Mouse (Mus musculus): Measurements from ENCODE around the gene Gm43738. TPM values are rescaled to one million over a fixed set of nuclear protein-coding genes. Genes with fewer than 3 reads are reported as not detected.
A peak's percentile ranks its signal among the peaks of the same experiment; 100 is the strongest.

Gm43738 gene
- polyA plus RNA-seq, 1 experiment from 2014 or later: not detected

- Histone ChIP-seq H3K9ac (replicated peaks) (no peak overlapping the region), H3K27ac (replicated peaks) (no peak overlapping the region), H3K9me3 (no peaks in the 10 kb centered on the region), H3K4me2 (replicated peaks) (no peak overlapping the region), H3K4me1 (peaks cover 7% of the 10 kb centered on the region; the same call in 1 of the 2 replicates), H3K36me3 (no peaks in the 10 kb centered on the region), H3K27me3 (peaks cover 15% of the 10 kb centered on the region), H3K4me3 (no peak overlapping the region)
- no peak for ATAC-seq (ENCODE audit: low FRiP score, low read depth)
- WGBS: 90% methylated on average over 3 of the region's 3 CpGs
Observed at GRCm38 (mm10) chr3:89129908-89130307, 29.0 kb upstream of the Gm43738 start.

- Histone ChIP-seq H3K4me2 (replicated peaks) (no peak overlapping the region), H3K4me3 (no peak overlapping the region), H3K27ac (replicated peaks) (no peak overlapping the region), H3K9ac (replicated peaks) (no peak overlapping the region), H3K4me1 (no peaks in the 10 kb centered on the region), H3K36me3 (no peaks in the 10 kb centered on the region), H3K27me3 (no peaks in the 10 kb centered on the region), H3K9me3 (no peaks in the 10 kb centered on the region)
- WGBS: 89% methylated on average over 3 of the region's 3 CpGs
- no peak for ATAC-seq (ENCODE audit: low FRiP score, low read depth)
Observed at GRCm38 (mm10) chr3:89125981-89126380, 25.1 kb upstream of the Gm43738 start.

GRCm38 (mm10) chr3:89124241-89124640 lies 23.3 kb upstream of the Gm43738 start:
- ATAC-seq (ENCODE audit: low FRiP score, low read depth): no peak
- WGBS: 84% methylated on average over 3 of the region's 3 CpGs
- Histone ChIP-seq H3K4me1 (no peaks in the 10 kb centered on the region), H3K9me3 (no peaks in the 10 kb centered on the region), H3K9ac (replicated peaks) (no peak overlapping the region), H3K4me2 (replicated peaks) (no peak overlapping the region), H3K27ac (replicated peaks) (no peak overlapping the region), H3K27me3 (no peaks in the 10 kb centered on the region), H3K4me3 (no peak overlapping the region), H3K36me3 (no peaks in the 10 kb centered on the region)

GRCm38 (mm10) chr3:89123313-89123712 lies 22.4 kb upstream of the Gm43738 start:
- WGBS: 82% methylated on average over 2 of the region's 2 CpGs
- no peaks in the 10 kb centered on the region for H3K27me3 ChIP-seq
- ATAC-seq (ENCODE audit: low FRiP score, low read depth): no peak
- no peak overlapping the region for H3K27ac ChIP-seq (replicated peaks)
- H3K9me3 ChIP-seq: no peaks in the 10 kb centered on the region
- no peaks in the 10 kb centered on the region for H3K4me1 ChIP-seq
- H3K36me3 ChIP-seq: no peaks in the 10 kb centered on the region
- no peak overlapping the region for H3K9ac ChIP-seq (replicated peaks)
- no peak overlapping the region for H3K4me2 ChIP-seq (replicated peaks)
- no peak overlapping the region for H3K4me3 ChIP-seq

- Histone ChIP-seq H3K4me1 (no peaks in the 10 kb centered on the region), H3K27me3 (no peaks in the 10 kb centered on the region), H3K9me3 (no peaks in the 10 kb centered on the region), H3K27ac (replicated peaks) (no peak overlapping the region), H3K4me2 (replicated peaks) (no peak overlapping the region), H3K9ac (replicated peaks) (no peak overlapping the region), H3K36me3 (no peaks in the 10 kb centered on the region), H3K4me3 (no peak overlapping the region)
- 22% methylated on average over 2 of the region's 2 CpGs for WGBS
- ATAC-seq (ENCODE audit: low FRiP score, low read depth): no peak
Observed at GRCm38 (mm10) chr3:89115522-89115921, 14.6 kb upstream of the Gm43738 start.

- H3K27ac ChIP-seq (replicated peaks): no peak overlapping the region
- ATAC-seq (ENCODE audit: low FRiP score, low read depth): no peak
- H3K4me2 ChIP-seq (replicated peaks): no peak overlapping the region
- H3K36me3 ChIP-seq: no peaks in the 10 kb centered on the region
- H3K9me3 ChIP-seq: no peaks in the 10 kb centered on the region
- 94% methylated on average over 4 of the region's 4 CpGs for WGBS
- no peak overlapping the region for H3K4me3 ChIP-seq
- no peaks in the 10 kb centered on the region for H3K27me3 ChIP-seq
- no peak overlapping the region for H3K9ac ChIP-seq (replicated peaks)
- no peaks in the 10 kb centered on the region for H3K4me1 ChIP-seq
Observed at GRCm38 (mm10) chr3:89113058-89113457, 12.2 kb upstream of the Gm43738 start.

- H3K4me3 ChIP-seq: no peak overlapping the region
- no peak overlapping the region for H3K9ac ChIP-seq (replicated peaks)
- no peaks in the 10 kb centered on the region for H3K9me3 ChIP-seq
- ATAC-seq (ENCODE audit: low FRiP score, low read depth): no peak
- no peaks in the 10 kb centered on the region for H3K36me3 ChIP-seq
- no peaks in the 10 kb centered on the region for H3K27me3 ChIP-seq
- H3K4me1 ChIP-seq: no peaks in the 10 kb centered on the region
- WGBS: 65% methylated on average over 1 of the region's 1 CpGs
- no peak overlapping the region for H3K27ac ChIP-seq (replicated peaks)
- H3K4me2 ChIP-seq (replicated peaks): no peak overlapping the region
Observed at GRCm38 (mm10) chr3:89108146-89108545, 7.2 kb upstream of the Gm43738 start.

GRCm38 (mm10) chr3:89107545-89107944 lies 6.6 kb upstream of the Gm43738 start:
- H3K4me1 ChIP-seq: peaks cover 2% of the 10 kb centered on the region; the same call in 1 of the 2 replicates
- WGBS: 70% methylated on average over 3 of the region's 3 CpGs
- ATAC-seq (ENCODE audit: low FRiP score, low read depth): no peak
- no peak overlapping the region for H3K9ac ChIP-seq (replicated peaks)
- H3K4me3 ChIP-seq: no peak overlapping the region
- H3K36me3 ChIP-seq: no peaks in the 10 kb centered on the region
- no peaks in the 10 kb centered on the region for H3K9me3 ChIP-seq
- H3K4me2 ChIP-seq (replicated peaks): no peak overlapping the region
- no peaks in the 10 kb centered on the region for H3K27me3 ChIP-seq
- H3K27ac ChIP-seq (replicated peaks): no peak overlapping the region

GRCm38 (mm10) chr3:89106881-89107280 lies 6.0 kb upstream of the Gm43738 start:
- H3K27me3 ChIP-seq: no peaks in the 10 kb centered on the region
- H3K27ac ChIP-seq (replicated peaks): no peak overlapping the region
- peaks cover 5% of the 10 kb centered on the region; the same call in 1 of the 2 replicates for H3K4me1 ChIP-seq
- no peak for ATAC-seq (ENCODE audit: low FRiP score, low read depth)
- H3K4me3 ChIP-seq: no peak overlapping the region
- H3K36me3 ChIP-seq: no peaks in the 10 kb centered on the region
- no peak overlapping the region for H3K9ac ChIP-seq (replicated peaks)
- H3K9me3 ChIP-seq: no peaks in the 10 kb centered on the region
- no peak overlapping the region for H3K4me2 ChIP-seq (replicated peaks)

- Histone ChIP-seq H3K36me3 (peaks cover 13% of the 10 kb centered on the region), H3K27me3 (no peaks in the 10 kb centered on the region), H3K4me3 (no peak overlapping the region), H3K4me1 (peaks cover 27% of the 10 kb centered on the region), H3K9ac (replicated peaks) (no peak overlapping the region), H3K9me3 (no peaks in the 10 kb centered on the region), H3K27ac (replicated peaks) (no peak overlapping the region), H3K4me2 (replicated peaks) (no peak overlapping the region)
- ATAC-seq (ENCODE audit: low FRiP score, low read depth): no peak
- whole genome bisulfite sequencing: 81% methylated on average over 4 of the region's 4 CpGs
Observed at GRCm38 (mm10) chr3:89103291-89103595, 2.3 kb upstream of the Gm43738 start.

GRCm38 (mm10) chr3:89102495-89103290 lies 1.8 kb upstream of the Gm43738 start:
- peak overlapping the region; percentile 82 for H3K4me3 ChIP-seq

GRCm38 (mm10) chr3:89101812-89102494 lies 1.1 kb upstream of the Gm43738 start, which contains the start of gene Fdps:
Gene Fdps, minus strand, starts transcription at chr3:89101959.
- Histone ChIP-seq H3K9me3 (no peaks in the 10 kb centered on the region), H3K4me1 (peaks cover 27% of the 10 kb centered on the region), H3K9ac (replicated peaks) (peak within 1 kb of the TSS; percentile 74), H3K4me2 (replicated peaks) (peak within 1 kb of the TSS; percentile 70), H3K27me3 (no peaks in the 10 kb centered on the region), H3K4me3 (peak within 1 kb of the TSS; percentile 82), H3K27ac (replicated peaks) (peak within 1 kb of the TSS; percentile 73), H3K36me3 (peaks cover 25% of the 10 kb centered on the region)
- ATAC-seq (ENCODE audit: low FRiP score, low read depth): peak; percentile 100
- under 1% methylated on average over 26 of the region's 26 CpGs for WGBS

More at GRCm38 (mm10) chr3:89102495-89103290, 1.8 kb upstream of the Gm43738 start:
- no peak overlapping the region for H3K9ac ChIP-seq (replicated peaks)
- H3K9me3 ChIP-seq: no peaks in the 10 kb centered on the region
- no peak for ATAC-seq (ENCODE audit: low FRiP score, low read depth)
- peak overlapping the region; percentile 70 for H3K4me2 ChIP-seq (replicated peaks)
- WGBS: 69% methylated on average over 12 of the region's 12 CpGs
- no peaks in the 10 kb centered on the region for H3K27me3 ChIP-seq
- H3K36me3 ChIP-seq: peaks cover 19% of the 10 kb centered on the region
- peak overlapping the region; percentile 70 for H3K27ac ChIP-seq (replicated peaks)
- peaks cover 27% of the 10 kb centered on the region for H3K4me1 ChIP-seq
